8 mouse cellular contexts compared by ENCODE assay signal in genomic region chr2:102077554-102077953, GRCm38 (mm10).
DNase-seq lines count a peak whose midpoint lies in the region; ATAC-seq and TF ChIP-seq lines count a peak whose summit lies in the region.

No protein-coding gene starts in this region.

- TF ChIP-seq CTCF in bone marrow macrophage, adult 2 months (IDR thresholded peaks at IDR 0.05; ENCODE audit: low read depth, low read length), result peak; percentile 64
- peak; percentile 85 for TF ChIP-seq CTCF in hindbrain, postnatal 0 days (IDR thresholded peaks at IDR 0.05; ENCODE audit: low read depth)

- no peaks in the 10 kb centered on the region for H3K27me3 ChIP-seq in embryonic facial prominence, embryonic 14.5 days (replicated peaks; ENCODE audit: control insufficient read depth, insufficient read depth, low read length)
- no peaks in the 10 kb centered on the region for H3K27me3 ChIP-seq in hindbrain, postnatal 0 days (ENCODE audit: insufficient read depth, low read length)
- no peaks in the 10 kb centered on the region for H3K27me3 ChIP-seq in limb, embryonic 10.5 days (ENCODE audit: low read depth, poor library complexity, severe bottlenecking)

- no peak for TF ChIP-seq POLR2A in bone marrow macrophage, adult 2 months (IDR thresholded peaks at IDR 0.05; ENCODE audit: borderline replicate concordance, low read depth, low read length)

- H3K4me3 ChIP-seq in bone marrow macrophage, adult 2 months (ENCODE audit: insufficient read depth, low read length), result no peak overlapping the region
- H3K4me3 ChIP-seq in embryonic facial prominence, embryonic 14.5 days (ENCODE audit: low read depth, low read length), result no peak overlapping the region
- no peak overlapping the region for H3K4me3 ChIP-seq in hindbrain, postnatal 0 days (ENCODE audit: low read length)
- no peak overlapping the region for H3K4me3 ChIP-seq in limb, embryonic 10.5 days

- no peaks in the 10 kb centered on the region for H3K9me3 ChIP-seq in embryonic facial prominence, embryonic 14.5 days (ENCODE audit: control insufficient read depth, low read length)
- H3K9me3 ChIP-seq in hindbrain, postnatal 0 days (ENCODE audit: low read length), result no peaks in the 10 kb centered on the region
- H3K9me3 ChIP-seq in limb, embryonic 10.5 days (replicated peaks), result no peaks in the 10 kb centered on the region

- no peak overlapping the region for H3K27ac ChIP-seq in bone marrow macrophage, adult 2 months (ENCODE audit: insufficient read depth, low read depth, low read length)
- no peak overlapping the region for H3K27ac ChIP-seq in embryonic facial prominence, embryonic 14.5 days (replicated peaks; ENCODE audit: low read depth, low read length)
- no peak overlapping the region for H3K27ac ChIP-seq in hindbrain, postnatal 0 days
- H3K27ac ChIP-seq in limb, embryonic 10.5 days, result no peak overlapping the region

- 44% methylated on average over 4 of the region's 4 CpGs for WGBS in embryonic facial prominence, embryonic 14.5 days
- WGBS in hindbrain, postnatal 0 days, result 43% methylated on average over 4 of the region's 4 CpGs
- 51% methylated on average over 4 of the region's 4 CpGs for WGBS in limb, embryonic 10.5 days

- DNase-seq in urinary bladder, postnatal 14 days (ENCODE audit: low spot score), result peak; percentile 69
- no peak for DNase-seq in urinary bladder, postnatal 10 days (ENCODE audit: low spot score)
- peak; percentile 64 for DNase-seq in embryonic facial prominence, embryonic 14.5 days (ENCODE audit: low spot score)
- DNase-seq in hindbrain, postnatal 0 days (ENCODE audit: low spot score), result peak; percentile 87
- peak; percentile 64 for DNase-seq in limb, embryonic 10.5 days (ENCODE audit: low spot score)
- DNase-seq in retina, adult 2 months (ENCODE audit: low read depth, low spot score), result peak; percentile 72
- DNase-seq in urinary bladder, postnatal 36 days (ENCODE audit: low spot score in 2 of 2), result peak; percentile 43 to 54

- H3K9ac ChIP-seq in embryonic facial prominence, embryonic 14.5 days (ENCODE audit: low read depth, low read length), result no peak overlapping the region
- no peak overlapping the region for H3K9ac ChIP-seq in hindbrain, postnatal 0 days (replicated peaks; ENCODE audit: low read length)

- no peaks in the 10 kb centered on the region for H3K4me1 ChIP-seq in bone marrow macrophage, adult 2 months (ENCODE audit: control insufficient read depth, insufficient read depth, low read length)
- no peaks in the 10 kb centered on the region for H3K4me1 ChIP-seq in embryonic facial prominence, embryonic 14.5 days (ENCODE audit: control insufficient read depth, insufficient read depth, low read length)
- H3K4me1 ChIP-seq in hindbrain, postnatal 0 days (ENCODE audit: insufficient read depth, low read length), result no peaks in the 10 kb centered on the region
- peaks cover 4% of the 10 kb centered on the region; the same call in 1 of the 2 replicates for H3K4me1 ChIP-seq in limb, embryonic 10.5 days

- H3K36me3 ChIP-seq in embryonic facial prominence, embryonic 14.5 days (ENCODE audit: control insufficient read depth, insufficient read depth, low read length), result peaks cover 26% of the 10 kb centered on the region
- no peaks in the 10 kb centered on the region for H3K36me3 ChIP-seq in hindbrain, postnatal 0 days (ENCODE audit: insufficient read depth, low read length)
- H3K36me3 ChIP-seq in limb, embryonic 10.5 days, result peaks cover 43% of the 10 kb centered on the region

- ATAC-seq in embryonic facial prominence, embryonic 14.5 days (ENCODE audit: low read depth), result peak; percentile 50; the same call in 1 of the 2 replicates
- peak; percentile 71 for ATAC-seq in hindbrain, postnatal 0 days

- no peak overlapping the region for H3K4me2 ChIP-seq in embryonic facial prominence, embryonic 14.5 days (ENCODE audit: low read depth, low read length)
- no peak overlapping the region for H3K4me2 ChIP-seq in hindbrain, postnatal 0 days (ENCODE audit: low read depth, low read length)
